Mouse (Mus musculus): ENCODE measurements around the gene Med13l. TPM values are rescaled to one million over a fixed set of nuclear protein-coding genes. Genes with fewer than 3 reads are reported as not detected.
"Not testable (repeated sequence)": the region's sequence is repeated elsewhere in the genome, so short reads cannot be mapped to it uniquely, and the experiment has no call there.

Gene Med13l
- total RNA-seq, 4 experiments from 2014 or later: 22.2 to 35.0 (median 32.5) TPM

DNA sequence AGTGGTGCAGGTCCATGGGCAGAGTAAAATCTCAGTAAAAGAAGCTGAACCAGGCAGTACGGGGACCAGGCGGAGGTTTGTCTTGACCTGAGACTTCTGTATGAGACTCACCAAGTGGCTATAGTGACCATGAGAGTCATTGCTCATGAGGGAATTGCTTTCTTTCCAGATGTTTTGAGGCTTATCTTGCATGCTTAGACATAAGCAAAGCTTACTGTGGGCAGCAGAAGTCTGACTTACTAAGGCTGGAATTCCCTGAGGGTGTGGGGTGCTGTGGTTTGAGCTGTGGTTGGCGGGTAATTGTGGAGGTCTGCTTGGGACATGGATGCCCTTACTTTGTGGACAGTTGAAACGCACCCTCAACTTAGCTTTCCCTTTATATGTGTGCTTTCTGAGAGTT is 67.7 kb downstream of the Med13l start:
- DNase-seq (ENCODE audit: low spot score): no peak

DNA sequence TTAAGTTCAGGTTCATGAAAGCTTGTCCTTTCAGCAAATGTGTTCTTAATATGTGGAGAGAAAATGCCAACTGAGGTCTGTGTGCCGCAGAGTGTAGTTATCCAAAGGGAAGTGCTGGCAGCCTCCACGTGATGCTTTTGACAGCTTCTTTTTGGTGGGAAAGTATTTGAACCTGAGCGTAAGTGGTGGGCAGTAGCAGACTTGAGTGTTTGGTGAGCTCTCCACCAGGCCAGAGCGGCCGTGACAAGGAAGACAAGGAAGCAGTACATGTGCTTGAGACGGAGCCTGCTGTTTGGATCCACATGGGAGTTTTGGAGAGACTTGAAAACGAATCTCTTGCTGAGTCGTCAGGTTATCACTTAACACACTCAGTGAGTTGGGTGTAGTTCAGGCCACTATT is 71.9 kb downstream of the Med13l start:
- no peak for DNase-seq (ENCODE audit: low spot score)

DNA sequence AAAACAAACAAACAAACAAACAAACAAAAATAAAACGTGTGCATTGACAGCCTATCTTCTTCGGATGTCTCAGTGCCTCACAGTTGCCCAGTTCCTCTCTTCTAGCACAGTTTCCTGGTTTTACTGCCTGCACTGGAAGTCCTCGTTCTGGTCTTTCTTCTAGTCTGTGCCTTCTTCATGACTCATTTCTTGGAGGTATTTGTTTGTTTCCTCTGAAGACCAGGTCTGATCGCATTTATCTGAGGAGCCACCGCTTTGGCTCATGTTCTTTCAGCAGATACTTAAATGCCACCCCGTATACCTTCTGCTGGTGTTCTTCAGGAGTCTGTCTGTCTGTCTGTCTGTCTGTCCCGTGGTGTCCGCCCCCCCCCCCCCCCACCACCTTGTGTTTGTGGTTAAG is 72.6 kb downstream of the Med13l start:
- DNase-seq (ENCODE audit: low spot score): no peak

DNA sequence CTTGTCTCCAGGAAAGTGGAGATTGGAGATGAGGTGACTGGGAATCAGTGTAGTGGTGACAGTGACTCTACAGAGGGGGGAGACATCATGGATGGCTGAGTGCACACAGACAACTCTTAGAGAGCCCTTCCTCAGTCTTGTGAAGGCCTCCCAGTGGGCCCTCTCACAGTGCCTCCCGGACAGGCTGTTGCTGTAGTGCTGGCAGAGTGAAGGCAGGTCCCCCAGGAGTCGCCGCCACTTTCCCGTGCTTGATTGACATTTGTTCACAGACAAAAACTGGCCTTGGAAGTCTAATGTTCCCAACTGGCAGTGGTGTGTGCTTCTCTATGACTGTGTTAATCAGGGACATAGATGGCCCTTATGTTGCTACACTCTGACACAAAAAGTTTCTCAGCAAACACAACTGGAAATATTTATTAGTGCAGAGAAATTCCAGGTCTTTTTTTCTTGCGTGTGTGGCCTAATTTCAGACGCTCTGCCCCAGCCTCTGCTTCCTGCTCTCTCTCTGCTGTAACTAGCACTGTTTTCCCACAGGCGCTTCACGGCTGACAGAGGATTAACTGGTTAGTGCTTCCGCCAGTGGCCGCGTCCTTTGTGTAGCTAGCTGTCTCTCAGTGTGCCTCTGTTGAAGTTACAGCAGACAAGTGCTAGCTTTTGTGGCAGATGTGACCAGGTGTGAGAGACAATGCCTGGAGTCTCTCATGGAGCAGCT is 75.2 kb downstream of the Med13l start:
- no peak for DNase-seq (ENCODE audit: low spot score)

DNA sequence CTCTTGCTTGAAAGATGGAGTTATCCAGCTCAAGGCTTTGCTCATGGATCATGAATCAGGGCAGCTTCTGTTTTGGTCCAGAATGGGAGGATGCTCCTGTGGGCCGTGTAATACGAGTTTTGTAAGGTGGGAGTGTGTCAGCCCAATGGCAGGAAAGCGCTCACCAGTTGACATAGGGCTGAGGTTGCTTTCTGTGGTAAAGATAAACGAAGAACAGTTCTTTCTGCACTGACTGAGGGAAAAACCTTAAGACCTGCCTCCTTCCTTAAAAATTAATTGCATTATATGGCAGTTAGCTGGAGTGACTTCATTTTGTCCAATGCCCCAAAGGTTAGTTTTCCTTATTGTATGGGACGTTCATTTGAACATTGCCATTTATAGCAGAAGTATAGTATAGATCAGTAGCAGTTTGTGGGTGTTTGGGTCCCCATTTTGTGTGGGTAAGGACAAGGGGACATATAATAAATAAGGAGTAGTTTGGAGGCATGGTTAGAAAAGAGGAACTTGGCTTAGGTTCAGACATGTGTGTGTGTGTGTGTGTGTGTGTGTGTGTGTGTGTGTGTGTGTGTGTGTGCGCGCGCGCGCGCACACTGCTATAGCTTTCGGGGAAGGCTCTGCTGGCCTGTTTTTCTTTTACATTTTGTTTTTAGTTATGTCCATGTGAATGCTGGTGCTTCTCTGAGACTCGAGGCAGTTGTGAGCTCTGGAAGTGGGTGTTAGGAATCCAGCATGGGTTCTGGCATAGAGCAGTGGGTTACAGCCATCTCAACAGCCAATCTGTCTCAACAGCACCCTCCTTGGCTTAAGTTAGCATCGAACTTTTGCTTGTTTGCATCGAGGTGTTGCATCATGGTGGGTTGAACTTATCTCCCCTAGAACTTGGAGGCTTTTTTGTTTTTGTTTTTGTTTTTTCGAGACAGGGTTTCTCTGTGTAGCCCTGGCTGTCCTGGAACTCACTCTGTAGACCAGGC is 76.2 kb downstream of the Med13l start:
- DNase-seq (ENCODE audit: low spot score): no peak

DNA sequence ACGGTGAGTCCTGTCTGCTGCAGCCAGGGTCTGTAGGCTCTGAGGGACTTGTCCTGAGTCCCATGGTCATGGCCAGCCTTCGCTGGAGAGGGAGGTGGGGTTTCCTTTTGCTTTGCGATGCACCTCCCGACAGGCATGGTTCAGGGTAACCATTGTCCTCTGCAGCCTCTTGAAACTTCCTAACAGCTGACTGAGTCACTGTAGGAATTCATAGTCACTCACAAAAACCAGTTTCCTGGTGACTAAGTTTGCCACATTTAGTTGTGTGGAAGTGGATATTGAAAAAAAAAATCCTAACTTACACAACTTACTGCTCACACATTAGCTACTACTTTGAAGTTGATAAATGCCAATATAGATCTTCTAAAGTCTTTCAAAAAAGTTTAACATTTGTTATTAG is 77.5 kb downstream of the Med13l start:
- no peak for DNase-seq (ENCODE audit: low spot score)

DNA sequence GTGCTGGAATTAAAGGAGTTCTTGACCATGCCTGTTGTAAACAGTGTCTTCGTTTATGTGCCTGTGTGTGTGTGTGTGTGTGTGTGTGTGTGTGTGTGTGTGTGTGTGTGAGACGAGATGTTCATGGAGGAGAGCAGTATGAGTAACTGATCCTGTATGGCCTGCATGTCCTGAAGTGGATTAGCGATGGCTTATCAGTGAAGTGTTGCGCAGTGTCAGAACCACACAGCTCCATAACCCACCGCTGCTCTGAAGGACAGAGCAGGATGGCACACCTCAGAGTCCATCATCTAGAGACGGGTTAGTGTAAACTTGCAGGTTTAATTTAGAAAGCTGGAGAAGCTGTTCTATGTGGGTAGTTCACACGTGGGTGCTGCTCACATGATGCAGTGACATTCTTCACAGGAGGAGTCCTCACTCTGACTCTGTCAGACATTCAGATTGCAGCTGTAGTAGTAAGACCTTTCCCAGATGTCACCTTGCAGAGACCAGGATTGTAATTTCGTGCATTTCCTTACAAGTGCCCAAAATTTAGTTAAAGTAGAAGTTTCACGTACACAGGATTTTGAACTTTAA is 78.1 kb downstream of the Med13l start:
- DNase-seq (ENCODE audit: low spot score): no peak

DNA sequence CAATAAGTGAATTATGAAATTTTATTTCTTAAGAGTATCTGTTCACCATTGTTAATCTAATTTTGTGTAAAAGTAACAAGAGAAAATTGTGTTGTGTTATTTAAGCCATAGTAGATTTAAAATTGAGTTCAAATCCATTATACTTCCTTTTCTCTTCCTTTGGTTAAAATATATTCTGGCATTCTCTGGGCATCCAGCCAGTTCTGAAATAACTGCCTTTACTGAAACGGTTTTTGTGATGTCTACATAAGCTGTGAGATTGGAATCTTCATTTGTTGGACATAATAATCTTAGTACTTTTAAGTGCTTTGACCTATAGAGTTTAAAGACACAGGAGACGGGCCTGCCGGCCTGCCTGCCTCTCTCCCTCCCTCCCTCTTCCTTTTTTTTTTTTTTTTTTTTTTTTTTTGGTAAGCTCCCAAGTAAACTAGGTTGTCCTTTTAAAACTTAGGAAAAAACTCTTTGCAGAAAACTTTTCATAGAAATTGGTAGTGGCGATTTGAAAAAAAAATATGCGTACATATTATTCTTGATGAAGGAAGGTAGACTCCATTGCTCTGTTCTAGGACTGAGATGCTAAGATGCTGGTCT is 78.7 kb downstream of the Med13l start:
- no peak for DNase-seq (ENCODE audit: low spot score)

DNA sequence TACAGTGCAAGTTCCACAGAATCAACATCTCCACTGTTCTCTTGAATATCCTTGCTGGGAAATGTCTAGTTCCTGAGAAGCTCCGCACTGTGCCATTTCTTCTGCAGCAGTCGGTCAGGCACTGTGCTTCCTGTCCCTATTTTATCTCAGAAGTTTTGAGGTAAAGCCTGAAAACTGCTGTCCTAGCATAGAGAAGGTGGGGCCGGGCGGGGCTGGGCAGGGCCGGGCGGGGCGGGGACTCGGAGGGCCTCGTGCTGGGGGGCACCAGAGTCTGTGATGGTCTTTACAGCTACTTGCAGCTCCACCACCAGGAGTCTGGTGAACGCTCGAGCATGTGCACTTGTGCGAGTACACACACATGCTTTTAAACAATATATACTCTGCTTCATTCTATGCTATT is 83.6 kb downstream of the Med13l start:
- no peak for DNase-seq (ENCODE audit: low spot score)

DNA sequence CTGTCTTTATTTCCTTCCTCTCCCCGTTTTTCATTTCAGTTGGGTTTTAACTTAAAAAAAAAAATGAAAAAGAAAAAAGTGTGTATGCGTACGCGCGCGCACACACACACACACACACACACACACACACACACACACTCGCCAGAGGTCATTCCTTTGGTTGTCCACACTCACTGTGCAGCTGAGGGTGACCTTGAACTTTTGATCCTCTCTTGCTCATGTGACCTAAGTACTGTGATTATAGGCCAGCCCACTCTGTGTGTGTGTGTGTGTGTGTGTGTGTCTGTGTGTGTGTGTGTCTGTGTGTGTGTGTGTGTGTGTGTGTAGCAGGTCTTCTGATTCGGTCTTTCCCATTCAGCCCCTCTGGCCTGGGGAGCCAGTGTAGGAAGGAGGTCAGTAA is 84.0 kb downstream of the Med13l start:
- DNase-seq (ENCODE audit: low spot score): no peak

DNA sequence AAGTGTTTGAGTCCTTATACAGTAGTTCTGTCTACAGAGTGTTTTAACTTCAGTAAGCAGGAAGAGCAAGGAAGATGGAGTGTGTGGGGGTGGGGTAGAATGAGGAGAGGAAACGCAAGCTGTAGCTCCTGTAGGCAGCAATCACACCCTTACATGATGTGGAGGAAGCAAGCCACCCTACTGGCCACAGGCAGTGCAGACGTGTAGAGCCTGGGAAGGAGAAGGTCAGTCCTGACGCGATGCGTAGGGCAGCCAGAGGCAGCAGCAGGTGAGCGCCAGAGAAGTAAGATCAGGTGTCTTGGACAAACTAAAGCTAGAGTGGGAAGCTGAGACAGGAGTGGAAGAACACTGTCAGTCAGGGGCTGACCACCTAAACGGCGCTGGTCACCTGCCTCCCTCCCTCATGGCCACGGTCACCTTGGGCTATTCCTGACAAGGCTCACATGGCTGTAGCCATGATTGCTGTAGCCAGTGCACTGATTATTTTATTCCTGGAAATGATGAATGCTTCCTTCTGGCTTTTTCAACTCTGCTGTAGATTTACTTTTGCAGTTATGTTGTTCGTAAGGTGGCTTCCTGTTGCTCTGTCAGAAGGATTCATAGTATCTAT is 84.8 kb downstream of the Med13l start:
- DNase-seq (ENCODE audit: low spot score): no peak

DNA sequence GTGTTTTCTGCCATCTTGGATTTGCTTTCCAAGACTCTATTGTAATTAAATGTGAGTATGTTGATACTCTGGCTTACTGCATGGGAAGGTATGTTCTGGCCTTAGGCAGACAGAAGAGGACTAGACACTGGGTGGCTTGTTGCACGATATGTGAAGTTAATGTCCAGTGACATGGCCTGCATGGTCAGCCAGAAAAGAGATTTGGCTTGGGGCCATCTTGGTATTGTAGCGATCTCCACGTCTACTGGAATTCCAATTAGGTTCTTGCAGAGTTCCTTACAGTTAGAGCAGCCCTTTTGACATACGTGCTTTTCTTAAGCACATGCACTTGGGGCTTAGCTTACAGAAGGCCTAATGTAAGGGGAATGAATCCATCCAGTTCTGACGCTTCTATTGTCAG is 86.4 kb downstream of the Med13l start:
- no peak for DNase-seq (ENCODE audit: low spot score)

DNA sequence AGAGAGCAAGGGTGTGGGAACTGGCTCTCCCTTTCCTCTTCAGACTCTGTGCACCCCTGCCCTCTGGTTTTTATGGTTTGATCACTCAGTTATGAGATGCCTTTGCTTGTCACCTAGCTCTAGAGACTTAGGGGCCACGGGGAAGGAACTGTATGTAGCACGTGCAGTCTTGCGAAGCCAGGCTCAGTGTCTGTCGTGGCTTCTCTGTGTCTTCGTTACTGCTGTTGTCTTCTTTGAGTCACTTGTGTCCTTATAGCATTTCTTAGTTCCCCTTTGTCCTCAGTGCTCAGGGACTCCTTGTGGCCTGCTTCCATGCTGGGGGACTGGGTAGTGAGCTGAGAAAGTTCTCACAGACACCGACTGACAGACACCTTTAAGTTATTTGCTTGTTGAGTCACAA is 86.9 kb downstream of the Med13l start:
- no peak for DNase-seq (ENCODE audit: low spot score)

DNA sequence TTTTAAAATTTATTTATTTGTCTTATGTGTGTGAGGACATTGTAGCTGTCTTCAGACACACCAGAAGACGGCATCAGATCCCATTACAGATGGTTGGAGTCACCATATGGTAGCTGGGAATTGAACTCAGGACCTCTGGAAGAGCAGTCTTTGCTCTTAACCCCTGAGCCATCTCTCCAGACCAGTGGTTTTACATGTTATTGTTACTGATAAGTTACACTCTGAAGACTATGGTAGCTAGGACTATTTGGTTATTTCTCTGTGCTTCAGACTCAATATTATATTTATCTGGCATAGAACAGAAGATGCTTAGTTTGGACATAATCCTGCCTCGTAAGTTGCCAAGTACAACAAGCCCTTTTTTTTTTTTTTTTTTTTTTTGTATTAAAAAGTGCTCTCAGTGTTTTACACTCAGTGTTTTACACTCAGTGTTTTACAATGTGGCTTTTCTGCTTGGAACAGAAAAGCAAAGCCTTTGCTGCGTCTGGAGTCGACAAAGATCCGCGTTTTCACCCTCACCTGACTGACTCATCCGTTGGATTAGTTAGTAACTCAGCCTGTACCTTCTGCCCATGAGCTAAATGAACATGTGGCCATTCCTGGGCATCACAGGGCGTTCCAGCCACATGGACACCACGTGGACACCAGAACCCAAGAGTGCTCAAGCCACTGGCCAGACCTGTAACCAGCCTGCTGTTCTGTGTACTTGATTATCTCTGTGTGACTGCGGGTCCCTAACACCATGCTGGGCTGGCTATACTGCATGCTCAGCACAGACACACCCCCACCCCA is 88.9 kb downstream of the Med13l start:
- no peak for DNase-seq (ENCODE audit: low spot score)

DNA sequence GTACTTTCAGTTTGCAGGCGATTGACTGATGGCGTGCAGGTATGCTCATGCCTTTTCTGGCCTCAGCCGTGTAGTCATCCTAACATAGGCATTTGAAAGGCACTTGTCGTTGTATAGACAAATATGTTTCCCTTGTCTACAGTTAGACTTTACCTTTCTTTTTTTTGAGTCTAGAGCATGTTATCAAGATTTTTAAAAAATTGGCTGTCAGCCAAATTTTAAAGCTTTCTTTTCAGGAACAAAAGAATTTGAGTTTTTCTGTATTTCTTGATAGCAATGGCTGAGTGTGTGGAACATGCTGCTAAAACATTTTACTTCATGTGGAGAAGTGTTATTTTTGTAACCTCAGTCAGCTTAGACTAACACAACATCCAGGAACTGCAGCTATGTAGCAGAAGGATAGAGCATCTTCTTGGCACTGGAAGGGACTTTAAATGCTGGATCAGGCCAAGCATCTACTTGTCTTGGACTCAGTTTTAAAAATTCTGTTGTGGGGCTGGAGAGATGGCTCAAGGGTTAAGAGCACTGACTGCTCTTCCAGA is 89.6 kb downstream of the Med13l start:
- no peak for DNase-seq (ENCODE audit: low spot score)

DNA sequence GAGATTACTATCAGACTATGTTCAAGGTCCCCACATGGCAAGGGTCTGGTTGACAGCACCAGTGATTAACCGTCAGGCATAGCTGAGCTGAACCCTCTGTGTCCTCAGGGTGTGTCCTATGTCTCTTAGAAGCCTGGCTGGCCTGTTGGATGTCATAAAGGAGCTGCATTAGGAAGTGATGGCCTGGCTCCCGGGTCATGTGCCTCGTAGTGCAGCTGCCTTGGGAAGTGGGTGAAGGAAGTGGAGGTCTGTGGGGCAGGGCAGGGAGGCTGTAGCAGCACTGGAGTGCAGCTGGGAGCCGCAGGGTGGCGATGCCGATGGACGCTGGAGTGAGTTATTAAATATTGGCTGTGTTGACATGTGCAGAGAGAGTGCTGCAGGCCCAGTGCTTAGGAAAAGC is 90.3 kb downstream of the Med13l start:
- no peak for DNase-seq (ENCODE audit: low spot score)

DNA sequence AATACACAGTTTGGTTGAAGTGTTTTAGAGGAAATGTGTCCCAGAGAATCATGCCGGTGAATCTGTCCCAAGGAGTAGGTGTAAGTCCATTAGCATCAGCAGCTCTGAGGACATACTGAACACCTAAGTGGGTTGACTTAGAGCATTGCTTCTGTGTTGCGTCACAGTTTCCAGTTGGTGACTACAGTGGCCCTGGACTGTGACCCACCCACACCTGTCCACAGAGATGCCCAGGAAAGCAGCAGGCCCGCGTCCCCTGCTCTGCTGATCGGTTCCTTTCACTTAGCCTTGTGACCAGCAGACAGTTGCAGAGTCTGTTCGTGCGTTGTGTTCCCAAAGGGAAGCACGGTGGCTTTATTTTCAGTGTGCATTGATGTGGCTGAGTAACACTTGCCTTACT is 92.1 kb downstream of the Med13l start:
- DNase-seq (ENCODE audit: low spot score): no peak

DNA sequence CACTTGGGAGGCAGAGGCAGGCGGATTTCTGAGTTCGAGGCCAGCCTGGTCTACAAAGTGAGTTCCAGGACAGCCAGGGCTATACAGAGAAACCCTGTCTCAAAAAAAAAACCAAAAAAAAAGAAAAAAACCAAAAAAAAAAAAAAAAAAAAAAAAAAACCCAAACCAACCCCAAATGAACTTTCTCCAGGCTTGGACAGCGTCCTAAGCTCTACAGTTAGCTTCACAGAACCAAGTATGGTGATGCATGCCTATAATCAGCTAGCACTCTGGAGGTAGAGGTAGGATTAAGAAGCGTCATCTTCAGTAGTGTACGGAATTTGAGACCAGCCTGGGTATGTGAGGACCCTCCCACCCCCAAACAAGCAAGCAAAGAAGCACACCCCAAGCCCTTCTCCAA is 92.6 kb downstream of the Med13l start:
- not testable (repeated sequence) for DNase-seq (ENCODE audit: low spot score)

DNA sequence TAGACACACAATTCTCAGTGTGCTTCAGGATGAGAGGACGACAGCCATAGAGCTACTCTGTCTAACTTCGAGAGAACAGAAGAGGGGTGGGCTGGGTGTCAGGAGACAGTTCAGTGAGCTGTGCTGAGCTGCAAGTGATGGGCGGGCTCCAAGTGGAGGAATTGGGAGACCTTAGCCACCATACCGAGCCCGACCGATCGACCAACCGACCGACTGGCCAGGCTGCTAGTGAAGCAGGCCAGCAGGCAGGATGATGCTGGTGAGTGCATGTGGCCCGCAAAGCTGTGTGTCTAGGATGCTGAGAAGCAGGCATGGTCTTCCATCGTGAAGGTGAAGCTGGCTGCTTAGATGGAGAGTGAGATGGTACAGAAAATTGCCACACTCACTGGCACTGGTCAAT is 94.1 kb downstream of the Med13l start:
- no peak for DNase-seq (ENCODE audit: low spot score)

DNA sequence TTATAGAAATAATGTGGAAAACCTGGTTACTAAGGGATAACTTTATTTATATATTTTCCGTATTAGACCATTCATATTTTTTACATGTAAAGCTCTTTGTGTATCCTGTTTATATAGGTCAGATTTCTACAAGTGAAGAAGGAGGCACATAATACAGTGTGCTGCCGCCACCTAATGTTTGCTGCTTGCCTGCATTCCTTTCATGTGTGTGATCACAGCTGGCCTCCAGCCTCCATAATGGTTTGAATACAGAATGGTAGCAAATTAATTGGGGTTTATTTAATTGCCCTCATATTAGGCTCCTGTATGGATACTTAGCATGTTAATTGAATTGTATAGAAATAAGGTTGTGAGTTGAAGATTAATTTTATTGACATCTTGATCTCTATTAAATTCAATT is 94.5 kb downstream of the Med13l start:
- no peak for DNase-seq (ENCODE audit: low spot score)

DNA sequence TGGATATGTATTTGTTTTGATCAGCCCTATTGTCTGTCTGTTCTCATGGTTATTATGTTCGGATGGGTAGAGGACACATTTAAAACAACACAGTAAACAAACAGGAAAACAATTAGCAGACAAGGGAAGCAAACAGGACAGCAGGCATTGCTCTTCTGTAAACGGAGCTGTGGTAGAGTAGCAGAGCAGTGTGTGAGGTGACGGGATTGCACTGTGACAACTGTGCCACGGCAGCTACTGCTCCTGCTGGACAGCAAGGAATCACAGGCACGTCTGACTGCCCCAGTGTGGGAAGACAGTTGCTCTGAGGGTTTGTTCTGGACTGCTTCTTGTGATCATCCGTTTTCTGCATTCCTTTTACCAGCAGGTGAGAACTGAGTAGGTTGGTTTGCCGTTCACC is 94.9 kb downstream of the Med13l start:
- DNase-seq (ENCODE audit: low spot score): no peak
